Mouse (Mus musculus): ENCODE measurements around the gene Lypd6b.

Lypd6b gene

GRCm38 (mm10) chr2:49929931-49930330, 142.4 kb downstream of the Lypd6b start:
- intact Hi-C loops (cut with DNase I): loop anchor here (10.0 kb wide), 1 partner anchor 165 kb away; no protein-coding TSS in a partner anchor

DNA sequence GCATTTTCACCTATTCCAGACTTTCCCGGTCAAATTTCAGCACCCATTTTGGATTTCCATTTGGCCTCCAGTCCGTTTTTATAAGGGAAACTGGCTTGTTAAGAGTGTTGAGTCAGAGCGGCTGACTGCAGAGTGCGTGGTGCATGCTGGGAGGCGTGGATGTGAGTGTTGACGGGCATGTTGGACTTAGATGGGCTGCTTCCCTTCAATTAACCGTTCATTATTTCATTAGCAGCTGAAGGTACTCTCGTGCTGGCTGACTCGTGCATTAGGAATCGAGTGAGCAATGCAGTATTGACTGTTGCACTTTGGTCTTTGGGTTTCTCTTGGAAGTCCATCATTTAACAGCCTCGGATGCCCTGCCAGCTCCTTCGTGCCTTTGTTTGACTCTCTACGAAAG, 150.1 kb downstream of the Lypd6b start:
- intact Hi-C loops (cut with DNase I): no loop called here

DNA sequence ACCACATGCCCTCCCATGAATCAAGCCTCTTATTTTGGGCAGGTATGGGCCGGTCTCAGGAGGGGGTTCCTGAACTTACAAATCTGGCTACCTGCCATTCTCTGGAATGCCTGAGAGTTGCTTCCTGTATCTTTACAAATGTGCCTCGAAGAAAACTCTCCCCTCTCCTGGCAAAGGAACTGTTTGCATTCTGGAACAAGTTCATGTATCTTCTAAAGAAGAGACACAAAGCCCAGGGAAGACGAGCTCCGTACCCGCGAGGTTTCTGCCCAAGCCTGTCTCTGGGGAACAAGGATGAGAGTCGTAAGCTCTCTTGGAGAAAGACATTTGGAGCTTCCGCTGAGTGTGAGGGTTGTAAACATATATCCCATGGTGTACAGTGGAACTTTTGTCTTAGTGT, 150.8 kb downstream of the Lypd6b start:
- intact Hi-C loops (cut with DNase I): no loop called here

DNA sequence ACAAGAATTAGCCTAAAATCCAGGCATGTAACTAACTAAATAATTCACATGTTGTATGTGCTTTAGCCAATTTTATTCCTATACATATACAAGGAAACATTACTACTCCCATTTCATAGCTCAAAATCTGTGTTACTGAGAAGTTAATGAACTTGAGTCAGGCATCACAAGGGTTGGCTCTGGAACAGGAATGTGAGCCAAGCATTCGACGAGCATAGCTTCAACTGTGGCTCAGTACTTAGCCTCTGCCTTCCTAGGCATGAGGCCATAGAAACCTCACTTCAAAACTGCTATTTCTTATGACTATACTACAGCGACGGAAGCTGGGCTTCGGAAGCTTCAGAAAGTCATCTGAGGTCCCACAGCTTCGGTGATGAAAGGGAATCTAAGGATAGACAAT, 152.9 kb downstream of the Lypd6b start:
- intact Hi-C loops (cut with DNase I): loop anchor here (5.0 kb wide), 1 partner anchor 332 kb away; no protein-coding TSS in a partner anchor

- intact Hi-C loops (cut with DNase I): loop anchor here (5.0 kb wide), 1 partner anchor 330 kb away; no protein-coding TSS in a partner anchor
These were observed 154.6 kb downstream of the Lypd6b start for GRCm38 (mm10) chr2:49942100-49942499.

DNA sequence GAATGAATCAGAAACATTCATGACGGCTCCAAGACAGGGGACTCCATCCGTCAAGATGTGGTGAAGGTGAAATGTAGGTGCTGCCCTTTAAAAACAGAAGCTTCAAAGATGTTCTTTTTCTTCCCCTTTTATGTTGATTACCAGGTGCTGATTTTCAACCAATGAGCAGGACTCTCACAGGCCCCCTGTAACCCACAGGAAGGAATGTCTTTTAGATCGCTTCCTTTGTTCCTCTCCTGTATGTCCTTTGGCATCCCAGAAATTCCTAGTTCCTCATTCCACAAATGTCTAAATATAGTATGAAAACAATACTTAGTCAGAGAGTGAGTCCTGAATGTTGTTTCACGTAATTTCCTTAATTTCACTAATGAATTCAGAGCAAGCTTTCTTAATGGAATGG, 164.2 kb downstream of the Lypd6b start:
- intact Hi-C loops (cut with DNase I): no loop called here

- intact Hi-C loops (cut with DNase I): no loop called here
These were observed 165.3 kb downstream of the Lypd6b start for GRCm38 (mm10) chr2:49952632-49953293.

- intact Hi-C loops (cut with DNase I): no loop called here
These were observed 170.0 kb downstream of the Lypd6b start for GRCm38 (mm10) chr2:49957449-49957848.

DNA sequence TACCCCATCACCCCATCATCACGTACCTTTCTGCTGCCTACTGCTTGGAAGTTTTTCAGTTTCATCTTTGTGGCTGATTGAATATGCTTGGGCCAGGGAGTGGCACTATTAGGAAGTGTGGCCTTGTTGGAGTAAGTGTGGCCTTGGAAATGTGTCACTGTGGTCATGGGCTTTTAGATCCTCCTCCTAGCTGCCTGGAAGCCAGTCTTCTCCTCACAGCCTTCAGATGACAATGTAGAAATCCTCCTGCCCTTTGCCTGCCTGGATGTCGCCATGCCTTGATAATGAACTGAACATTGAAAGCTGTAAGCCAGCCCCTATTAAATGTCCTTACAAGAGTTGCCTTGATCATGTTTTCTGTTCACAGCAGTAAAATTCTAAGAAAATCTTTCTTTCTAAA, 174.5 kb downstream of the Lypd6b start:
- intact Hi-C loops (cut with DNase I): loop anchor here (10.0 kb wide), 1 partner anchor 103 kb away; the partner anchor contains the start of gene Lypd6

DNA sequence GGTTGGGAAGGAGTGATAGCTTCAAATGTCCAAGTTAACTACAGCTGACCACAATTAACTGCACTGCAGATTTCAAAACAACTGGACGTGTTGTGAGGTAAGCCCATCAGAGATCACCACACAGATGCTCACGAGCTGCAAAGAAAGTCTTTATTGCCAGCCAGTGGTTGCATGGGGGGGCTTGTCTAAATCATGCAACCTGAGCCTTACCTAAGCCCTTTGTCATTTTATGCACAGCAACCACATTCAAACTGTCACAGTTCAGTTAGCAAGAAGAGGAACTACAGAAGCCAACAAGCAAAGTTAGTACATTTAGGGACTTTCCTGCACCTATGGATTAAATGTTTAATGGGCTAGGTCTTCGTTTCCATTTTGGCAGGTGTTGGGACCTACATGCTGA, 177.4 kb downstream of the Lypd6b start:
- intact Hi-C loops (cut with DNase I): loop anchor here (10.0 kb wide), 1 partner anchor 100 kb away; the partner anchor contains the start of gene Lypd6

GRCm38 (mm10) chr2:49967748-49968147, 180.3 kb downstream of the Lypd6b start:
- intact Hi-C loops (cut with DNase I): loop anchor here (10.0 kb wide), 1 partner anchor 97 kb away; the partner anchor contains the start of gene Lypd6

DNA sequence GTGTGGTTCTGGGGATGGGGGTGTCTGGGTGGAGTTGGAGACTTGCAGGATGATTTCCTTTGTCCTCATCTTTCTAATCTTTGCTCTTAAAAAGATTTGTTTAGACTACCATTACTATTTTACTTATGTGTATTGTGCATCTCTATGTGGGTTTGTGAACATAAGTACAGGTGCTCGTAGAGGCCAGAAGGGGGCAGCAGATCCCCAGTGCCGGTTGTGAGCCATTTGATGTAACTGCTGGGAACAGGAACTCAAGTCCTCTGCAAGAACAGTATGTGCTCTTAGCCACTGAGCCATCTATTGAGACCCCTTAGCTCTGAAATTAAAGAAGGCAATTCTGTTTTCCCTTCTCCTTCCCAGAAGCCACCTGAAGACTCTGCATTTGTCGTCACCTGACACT, 183.5 kb downstream of the Lypd6b start:
- intact Hi-C loops (cut with DNase I): no loop called here

DNA sequence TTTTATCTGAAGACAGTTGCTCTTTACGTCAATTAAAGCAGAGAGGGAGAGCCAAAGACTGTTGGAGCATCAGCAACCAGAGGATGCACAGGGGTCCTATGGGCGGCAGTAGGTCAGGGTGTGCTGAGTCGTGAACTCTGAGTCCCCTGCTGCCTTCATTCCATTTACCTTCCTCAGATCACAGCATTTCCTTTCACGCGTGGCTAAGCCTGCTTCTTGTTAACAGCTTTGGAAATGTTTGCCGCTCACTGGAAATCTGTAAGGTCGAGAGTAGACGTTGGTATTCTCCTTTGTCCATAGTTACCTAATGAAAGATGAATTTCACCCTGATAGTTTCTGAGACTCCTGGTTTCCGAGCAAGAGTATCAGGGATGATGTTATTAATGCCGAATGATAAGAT, 191.1 kb downstream of the Lypd6b start:
- intact Hi-C loops (cut with DNase I): no loop called here

DNA sequence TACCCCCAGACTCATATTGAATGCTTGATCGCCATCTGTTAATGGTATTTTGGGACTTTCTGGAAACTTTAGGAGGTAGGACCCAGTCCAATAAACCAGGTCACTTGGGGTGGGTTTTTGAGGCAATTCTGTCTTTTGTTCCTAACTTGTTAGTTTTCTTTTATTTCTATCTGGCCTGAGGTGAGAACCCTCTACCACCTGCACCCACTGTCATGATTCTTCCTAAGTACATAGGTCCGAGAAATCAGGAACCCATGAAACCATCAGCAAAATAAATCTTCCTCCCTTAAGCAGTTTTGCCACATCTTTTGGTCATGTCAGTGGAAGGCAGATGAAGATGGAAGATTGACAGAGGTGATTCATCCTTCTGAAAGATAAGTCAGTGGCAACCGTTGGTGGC, 192.5 kb downstream of the Lypd6b start:
- intact Hi-C loops (cut with DNase I): no loop called here

DNA sequence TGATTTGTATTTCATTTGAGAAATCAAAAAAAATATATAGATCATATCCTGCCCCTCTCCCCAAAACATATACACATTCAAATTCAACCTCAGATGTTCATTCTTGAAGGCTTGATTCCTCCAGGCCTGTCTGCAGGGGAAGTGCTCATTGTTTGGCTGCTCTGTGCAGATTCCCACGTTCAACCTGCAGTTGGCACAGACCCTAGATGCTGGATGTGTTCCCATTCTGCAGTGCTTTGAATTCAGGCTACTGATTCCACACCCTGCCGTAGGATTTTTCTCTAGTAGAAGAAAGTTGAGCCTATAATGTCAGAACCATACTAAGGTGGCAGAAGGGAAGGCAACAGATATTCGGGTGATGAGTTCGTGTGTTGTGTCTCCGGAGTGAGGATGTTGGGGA, 195.5 kb downstream of the Lypd6b start:
- intact Hi-C loops (cut with DNase I): no loop called here

DNA sequence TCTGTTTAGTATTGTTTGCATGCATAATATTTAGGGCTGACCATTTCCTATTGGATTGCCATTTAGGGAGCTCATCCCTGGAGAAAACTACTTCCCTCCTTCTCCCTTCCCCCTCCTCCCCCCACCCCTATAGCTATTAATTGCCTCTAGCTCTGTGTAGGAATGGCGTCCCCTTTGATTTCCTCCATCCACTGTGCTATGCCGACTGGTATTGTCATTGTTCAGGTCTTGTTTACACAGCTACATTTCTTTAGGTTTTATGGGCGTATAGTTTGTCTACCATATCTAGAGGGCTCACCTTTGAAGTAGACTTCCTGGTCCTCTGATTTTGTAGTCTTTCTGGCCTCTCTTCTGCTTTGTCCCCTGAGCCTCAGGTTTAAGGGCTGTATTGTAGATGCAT, 197.3 kb downstream of the Lypd6b start:
- intact Hi-C loops (cut with DNase I): no loop called here

- intact Hi-C loops (cut with DNase I): no loop called here
These were observed 208.4 kb downstream of the Lypd6b start for GRCm38 (mm10) chr2:49995841-49996240.

DNA sequence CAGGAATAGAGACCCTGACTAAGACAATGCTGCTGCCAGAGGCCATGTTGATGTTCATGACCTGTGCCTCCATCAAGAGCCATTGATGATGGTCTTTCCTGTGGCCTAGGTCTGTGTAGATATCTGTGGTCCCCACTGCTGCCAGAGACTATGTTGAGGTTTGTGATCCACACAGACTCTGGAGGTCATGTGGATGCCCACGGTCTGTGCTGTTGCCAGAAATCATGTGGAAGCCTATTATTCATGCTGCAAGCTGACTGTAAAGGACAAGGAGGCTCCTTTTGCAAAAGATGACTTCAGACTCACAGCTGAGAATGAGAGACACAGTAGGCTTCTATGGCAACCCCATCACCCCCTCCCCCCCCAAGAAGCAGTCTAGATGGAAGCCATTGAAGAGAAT, 209.7 kb downstream of the Lypd6b start:
- intact Hi-C loops (cut with DNase I): no loop called here

All from adrenal gland (tissue).